Mouse (Mus musculus): ENCODE results near the gene Tedc1.

Tedc1 gene

GRCm38 (mm10) chr12:113155887-113156539 lies at the start of gene Tedc1:
Gene Tedc1 (plus strand): TSS chr12:113156421.
- DNase-seq, result peak; percentile 99

GRCm38 (mm10) chr12:113107431-113108124 lies 48.6 kb upstream of the Tedc1 start:
- DNase-seq, result no peak

- no peak for DNase-seq
Observed at GRCm38 (mm10) chr12:113108528-113109283, 47.5 kb upstream of the Tedc1 start.

GRCm38 (mm10) chr12:113109801-113110200 lies 46.4 kb upstream of the Tedc1 start:
- no peak for DNase-seq

GRCm38 (mm10) chr12:113114141-113114540 lies 42.1 kb upstream of the Tedc1 start:
- no peak for DNase-seq

GRCm38 (mm10) chr12:113114856-113115538 lies 41.2 kb upstream of the Tedc1 start:
- no peak for DNase-seq

GRCm38 (mm10) chr12:113119516-113120410 lies 36.5 kb upstream of the Tedc1 start:
- peak; percentile 53 for DNase-seq

GRCm38 (mm10) chr12:113124726-113125125 lies 31.5 kb upstream of the Tedc1 start:
- DNase-seq, result no peak

GRCm38 (mm10) chr12:113130732-113131131 lies 25.5 kb upstream of the Tedc1 start:
- no peak for DNase-seq

- no peak for DNase-seq
Observed at GRCm38 (mm10) chr12:113131601-113132000, 24.6 kb upstream of the Tedc1 start.

GRCm38 (mm10) chr12:113132567-113132966 lies 23.7 kb upstream of the Tedc1 start:
- DNase-seq, result peak; percentile 70

- DNase-seq, result no peak
Observed at GRCm38 (mm10) chr12:113133260-113133659, 23.0 kb upstream of the Tedc1 start.

GRCm38 (mm10) chr12:113133861-113134403 lies 22.3 kb upstream of the Tedc1 start:
- DNase-seq, result no peak

GRCm38 (mm10) chr12:113134502-113134901 lies 21.7 kb upstream of the Tedc1 start:
- DNase-seq, result no peak

GRCm38 (mm10) chr12:113135401-113135800 lies 20.8 kb upstream of the Tedc1 start:
- no peak for DNase-seq

GRCm38 (mm10) chr12:113136492-113137020 lies 19.7 kb upstream of the Tedc1 start:
- no peak for DNase-seq

GRCm38 (mm10) chr12:113137260-113138213 lies 18.7 kb upstream of the Tedc1 start:
- DNase-seq, result no peak

GRCm38 (mm10) chr12:113138291-113138690 lies 17.9 kb upstream of the Tedc1 start:
- no peak for DNase-seq

GRCm38 (mm10) chr12:113138901-113139864 lies 17.0 kb upstream of the Tedc1 start:
- DNase-seq, result no peak

Measured in layer of hippocampus, adult 9-11 months (tissue).